16 mouse cellular contexts compared by ENCODE assay signal in the genomic region with DNA sequence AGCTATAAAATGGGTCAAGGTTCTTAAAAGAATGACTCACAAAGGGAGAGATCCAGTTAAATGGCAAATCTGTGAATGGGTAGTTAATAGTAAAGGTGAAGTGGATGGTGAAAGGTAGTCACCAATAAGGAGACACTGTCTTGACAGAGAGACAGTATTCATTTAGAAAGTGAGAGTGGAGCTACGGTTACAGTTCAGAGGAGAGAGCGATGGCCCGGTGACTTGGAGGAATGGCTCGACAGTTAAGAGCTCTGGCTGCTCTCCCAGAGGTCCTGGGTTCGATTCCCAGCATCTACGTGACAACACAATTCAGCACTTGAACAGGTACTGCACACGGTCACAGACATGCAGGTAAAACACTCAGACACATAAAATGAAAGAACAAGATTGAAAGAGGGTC. TPM values are rescaled to one million over a fixed set of nuclear protein-coding genes. Genes with fewer than 3 reads are reported as not detected.
"Had no signal": no experiment of that assay in that cellular context is flagged by ENCODE, and none has a peak within 500 bp of the region (broad histone marks: within the 10 kb centered on the region; RNA-seq: fewer than 3 reads in every experiment).

No protein-coding gene starts in this region.

- DNase-seq: kidney, adult 11 months; kidney, adult 8-10 months; kidney, postnatal 10 days; kidney, postnatal 36 days; layer of hippocampus, postnatal 36 days; liver, embryonic 13.5 days; lung, adult 2 months; lung, postnatal 14 days had no signal

- H3K4me1 ChIP-seq: kidney, embryonic 15.5 days; liver, embryonic 13.5 days had no signal

- H3K27me3 ChIP-seq: midbrain, embryonic 15.5 days; neural tube, embryonic 13.5 days had no signal

- H3K27ac ChIP-seq: kidney, embryonic 15.5 days; left cerebral cortex, adult 2 months; liver, embryonic 13.5 days; macrophage; midbrain, embryonic 12.5 days; midbrain, embryonic 15.5 days; neural tube, embryonic 13.5 days had no signal

- H3K36me3 ChIP-seq: kidney, embryonic 15.5 days; liver, embryonic 13.5 days; midbrain, embryonic 12.5 days; midbrain, embryonic 15.5 days; neural tube, embryonic 13.5 days had no signal

- H3K9ac ChIP-seq: kidney, embryonic 15.5 days; liver, embryonic 13.5 days; midbrain, embryonic 12.5 days; midbrain, embryonic 15.5 days; neural tube, embryonic 13.5 days had no signal

- H3K4me3 ChIP-seq: kidney, embryonic 15.5 days; left cerebral cortex, adult 2 months; liver, embryonic 13.5 days; midbrain, embryonic 12.5 days; midbrain, embryonic 15.5 days; neural tube, embryonic 13.5 days had no signal

- H3K9me3 ChIP-seq: kidney, embryonic 15.5 days; liver, embryonic 13.5 days; midbrain, embryonic 12.5 days; midbrain, embryonic 15.5 days; neural tube, embryonic 13.5 days had no signal

- H3K4me2 ChIP-seq: kidney, embryonic 15.5 days; liver, embryonic 13.5 days; midbrain, embryonic 12.5 days; midbrain, embryonic 15.5 days; neural tube, embryonic 13.5 days had no signal

- ATAC-seq: midbrain, embryonic 15.5 days had no signal

RNA-seq across cellular contexts. Expression of gene Cd2, which starts 2.3 kb away (rescaled TPM):
- polyA plus RNA-seq: kidney, embryonic 15.5 days; limb, embryonic 11.5 days; limb, embryonic 14.5 days; liver, embryonic 13.5 days; midbrain, embryonic 12.5 days; midbrain, embryonic 15.5 days had no signal
